Mouse (Mus musculus): ENCODE measurements around the gene Card11. TPM values are rescaled to one million over a fixed set of nuclear protein-coding genes. Genes with fewer than 3 reads are reported as not detected.

Gene Card11
- total and polyA plus RNA-seq, 3 experiments, result not detected

GRCm38 (mm10) chr5:140999178-140999672 is 1.2 kb downstream of the Card11 start:
- no peaks in the 10 kb centered on the region for H3K27me3 ChIP-seq (ENCODE audit: insufficient read depth, low read length)
- TF ChIP-seq POLR2AphosphoS5 (IDR thresholded peaks at IDR 0.05; ENCODE audit: insufficient replicate concordance, low read depth, low read length), result no peak
- no peak for TF ChIP-seq GATA2 (IDR thresholded peaks at IDR 0.05; ENCODE audit: borderline replicate concordance, low read depth, low read length)
- TF ChIP-seq CTCF (IDR thresholded peaks at IDR 0.05; ENCODE audit: low read depth, low read length), result no peak
- no peak for TF ChIP-seq TAL1 (conservative IDR thresholded peaks at IDR 0.05; ENCODE audit: low read depth, low read length)
- TF ChIP-seq GATA1 (IDR thresholded peaks at IDR 0.05; ENCODE audit: borderline replicate concordance, low read length), result no peak
- no peak for DNase-seq (ENCODE audit: low spot score)
- H3K9me3 ChIP-seq (replicated peaks), result peaks cover 76% of the 10 kb centered on the region
- no peaks in the 10 kb centered on the region for H3K4me1 ChIP-seq (ENCODE audit: insufficient read depth, low read depth, low read length)
- H3K4me3 ChIP-seq (ENCODE audit: low read depth, low read length), result no peak overlapping the region
- H3K36me3 ChIP-seq (replicated peaks), result no peaks in the 10 kb centered on the region
- no peak for ATAC-seq (ENCODE audit: extremely low read depth, insufficient number of reproducible peaks, low FRiP score, poor library complexity, severe bottlenecking)

GRCm38 (mm10) chr5:140997767-140998166 is 2.6 kb downstream of the Card11 start:
- Histone ChIP-seq H3K9me3 (replicated peaks) (peaks cover 81% of the 10 kb centered on the region), H3K36me3 (replicated peaks) (no peaks in the 10 kb centered on the region), H3K4me3 (ENCODE audit: low read depth, low read length) (no peak overlapping the region), H3K27me3 (ENCODE audit: insufficient read depth, low read length) (no peaks in the 10 kb centered on the region), H3K4me1 (ENCODE audit: insufficient read depth, low read depth, low read length) (no peaks in the 10 kb centered on the region)
- TF ChIP-seq CTCF (IDR thresholded peaks at IDR 0.05; ENCODE audit: low read depth, low read length), result no peak
- TF ChIP-seq GATA1 (IDR thresholded peaks at IDR 0.05; ENCODE audit: borderline replicate concordance, low read length), result no peak
- no peak for TF ChIP-seq GATA2 (IDR thresholded peaks at IDR 0.05; ENCODE audit: borderline replicate concordance, low read depth, low read length)
- ATAC-seq (ENCODE audit: extremely low read depth, insufficient number of reproducible peaks, low FRiP score, poor library complexity, severe bottlenecking) (no peak), DNase-seq (ENCODE audit: low spot score) (no peak)

- DNase-seq (ENCODE audit: low spot score) (no peak), ATAC-seq (ENCODE audit: extremely low read depth, insufficient number of reproducible peaks, low FRiP score, poor library complexity, severe bottlenecking) (no peak)
- no peaks in the 10 kb centered on the region for H3K36me3 ChIP-seq (replicated peaks)
Observed at GRCm38 (mm10) chr5:140992093-140993070, 8.0 kb downstream of the Card11 start.

GRCm38 (mm10) chr5:140985311-140986050 is 14.9 kb downstream of the Card11 start:
- Histone ChIP-seq H3K9me3 (replicated peaks) (peaks cover 61% of the 10 kb centered on the region), H3K27me3 (ENCODE audit: insufficient read depth, low read length) (no peaks in the 10 kb centered on the region), H3K4me3 (ENCODE audit: low read depth, low read length) (no peak overlapping the region), H3K36me3 (replicated peaks) (no peaks in the 10 kb centered on the region), H3K4me1 (ENCODE audit: insufficient read depth, low read depth, low read length) (no peaks in the 10 kb centered on the region)
- ATAC-seq (ENCODE audit: extremely low read depth, insufficient number of reproducible peaks, low FRiP score, poor library complexity, severe bottlenecking) (no peak), DNase-seq (ENCODE audit: low spot score) (no peak)
- TF ChIP-seq TAL1 (conservative IDR thresholded peaks at IDR 0.05; ENCODE audit: low read depth, low read length) (no peak), POLR2AphosphoS5 (IDR thresholded peaks at IDR 0.05; ENCODE audit: insufficient replicate concordance, low read depth, low read length) (no peak), GATA2 (IDR thresholded peaks at IDR 0.05; ENCODE audit: borderline replicate concordance, low read depth, low read length) (no peak), CTCF (IDR thresholded peaks at IDR 0.05; ENCODE audit: low read depth, low read length) (no peak), GATA1 (IDR thresholded peaks at IDR 0.05; ENCODE audit: borderline replicate concordance, low read length) (no peak)

More at GRCm38 (mm10) chr5:140992093-140993070, 8.0 kb downstream of the Card11 start:
- no peaks in the 10 kb centered on the region for H3K27me3 ChIP-seq (ENCODE audit: insufficient read depth, low read length)
- H3K4me3 ChIP-seq (ENCODE audit: low read depth, low read length), result no peak overlapping the region
- no peaks in the 10 kb centered on the region for H3K4me1 ChIP-seq (ENCODE audit: insufficient read depth, low read depth, low read length)
- TF ChIP-seq POLR2AphosphoS5 (IDR thresholded peaks at IDR 0.05; ENCODE audit: insufficient replicate concordance, low read depth, low read length) (no peak), GATA1 (IDR thresholded peaks at IDR 0.05; ENCODE audit: borderline replicate concordance, low read length) (no peak), CTCF (IDR thresholded peaks at IDR 0.05; ENCODE audit: low read depth, low read length) (no peak), TAL1 (conservative IDR thresholded peaks at IDR 0.05; ENCODE audit: low read depth, low read length) (no peak), GATA2 (IDR thresholded peaks at IDR 0.05; ENCODE audit: borderline replicate concordance, low read depth, low read length) (no peak)
- H3K9me3 ChIP-seq (replicated peaks), result peaks cover 72% of the 10 kb centered on the region

GRCm38 (mm10) chr5:140981370-140981805 is 19.0 kb downstream of the Card11 start:
- Histone ChIP-seq H3K27me3 (ENCODE audit: insufficient read depth, low read length) (no peaks in the 10 kb centered on the region), H3K4me3 (ENCODE audit: low read depth, low read length) (no peak overlapping the region), H3K4me1 (ENCODE audit: insufficient read depth, low read depth, low read length) (no peaks in the 10 kb centered on the region), H3K9me3 (replicated peaks) (peaks cover 60% of the 10 kb centered on the region), H3K36me3 (replicated peaks) (no peaks in the 10 kb centered on the region)
- no peak for TF ChIP-seq CTCF (IDR thresholded peaks at IDR 0.05; ENCODE audit: low read depth, low read length)
- no peak for TF ChIP-seq GATA1 (IDR thresholded peaks at IDR 0.05; ENCODE audit: borderline replicate concordance, low read length)
- TF ChIP-seq POLR2AphosphoS5 (IDR thresholded peaks at IDR 0.05; ENCODE audit: insufficient replicate concordance, low read depth, low read length), result no peak
- no peak for DNase-seq (ENCODE audit: low spot score)
- no peak for ATAC-seq (ENCODE audit: extremely low read depth, insufficient number of reproducible peaks, low FRiP score, poor library complexity, severe bottlenecking)

GRCm38 (mm10) chr5:140980783-140981182 is 19.6 kb downstream of the Card11 start:
- peaks cover 62% of the 10 kb centered on the region for H3K9me3 ChIP-seq (replicated peaks)
- TF ChIP-seq TAL1 (conservative IDR thresholded peaks at IDR 0.05; ENCODE audit: low read depth, low read length), result no peak
- TF ChIP-seq CTCF (IDR thresholded peaks at IDR 0.05; ENCODE audit: low read depth, low read length), result no peak
- no peak for TF ChIP-seq POLR2AphosphoS5 (IDR thresholded peaks at IDR 0.05; ENCODE audit: insufficient replicate concordance, low read depth, low read length)
- no peak for TF ChIP-seq GATA1 (IDR thresholded peaks at IDR 0.05; ENCODE audit: borderline replicate concordance, low read length)
- no peak for TF ChIP-seq GATA2 (IDR thresholded peaks at IDR 0.05; ENCODE audit: borderline replicate concordance, low read depth, low read length)
- H3K36me3 ChIP-seq (replicated peaks), result no peaks in the 10 kb centered on the region
- no peaks in the 10 kb centered on the region for H3K27me3 ChIP-seq (ENCODE audit: insufficient read depth, low read length)
- no peak for ATAC-seq (ENCODE audit: extremely low read depth, insufficient number of reproducible peaks, low FRiP score, poor library complexity, severe bottlenecking)
- no peaks in the 10 kb centered on the region for H3K4me1 ChIP-seq (ENCODE audit: insufficient read depth, low read depth, low read length)
- no peak overlapping the region for H3K4me3 ChIP-seq (ENCODE audit: low read depth, low read length)
- DNase-seq (ENCODE audit: low spot score), result no peak

All from G1E (cell line).